Mouse (Mus musculus) left cerebral cortex, adult 2 months (tissue): ENCODE measurements around the gene Zfp689. TPM values are rescaled to one million over a fixed set of nuclear protein-coding genes. Genes with fewer than 3 reads are reported as not detected.

Experiments used
- DNase-seq, 2 experiments: peaks; one replicate each; pipeline ENCODE4 v3.0.0; 2021 to 2022; ENCODE audit warnings: low spot score in 2 of 2, mixed read lengths in 1 of 2; ENCODE audit errors: extremely low spot score in 1 of 2
- H3K27ac ChIP-seq: fragments of 200-600 bp; 2 replicates; pipeline ENCODE4 v1.8.1; 2022
- H3K4me3 ChIP-seq: fragments of 200-600 bp; 2 replicates; pipeline ENCODE4 v1.8.1; 2022
- CTCF ChIP-seq: fragments of 200-600 bp; IDR thresholded peaks from 2 replicates; pipeline ENCODE4 v1.8.1; 2022; ENCODE audit warnings: antibody characterized with exemption, mild to moderate bottlenecking, moderate library complexity
- intact Hi-C: fragments of 180-260 bp; cut with DNase I; formaldehyde crosslinking; loops from one replicate; pipeline ENCODE4 v1.15.1; 2025
- microRNA-seq, 2 experiments: library from miRNA; unstranded; fragments of <30 nt; microRNA quantifications; one replicate each; pipeline ENCODE4 v1.2.0; 2021
- total RNA-seq, 2 experiments: library from RNA; stranded (reverse); gene quantifications; 2 replicates each; pipeline ENCODE4 v1.2.3; 2021

Gene Zfp689
- total RNA-seq, 2 experiments from 2014 or later = 5.5 to 6.7 TPM

DNA sequence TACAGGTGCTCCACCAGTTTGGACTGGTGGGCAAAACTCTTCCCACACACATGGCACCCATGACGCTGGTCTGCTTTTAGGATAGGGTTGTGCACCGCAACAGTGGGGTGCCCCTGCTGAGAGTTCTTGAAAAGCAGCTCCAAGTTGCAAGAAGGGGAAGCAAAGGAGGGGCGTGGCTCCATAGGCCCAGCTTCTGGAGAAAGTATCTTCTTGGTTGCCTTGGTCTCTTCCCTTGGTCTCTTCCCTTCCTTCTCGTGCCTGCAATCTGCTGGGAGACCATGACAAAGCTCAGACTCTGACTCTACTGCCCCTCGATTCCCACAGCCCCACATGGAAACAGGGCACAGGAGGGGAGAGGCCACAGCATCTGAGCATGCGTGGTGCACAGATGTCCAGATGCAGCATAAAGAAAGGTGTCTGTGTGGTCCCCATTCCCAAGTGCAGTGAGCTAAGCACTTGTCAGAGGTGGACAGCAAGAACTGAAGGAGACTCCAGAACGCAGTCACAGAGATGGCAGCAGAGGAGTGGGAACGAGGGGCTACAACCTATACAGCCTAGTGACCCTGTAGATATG is 56.6 kb downstream of the Zfp689 start:
- DNase-seq = no peak
- Histone ChIP-seq H3K27ac (no peak overlapping the region; the same call in 1 of the 2 replicates), H3K4me3 (peak overlapping the region; percentile 81)
- intact Hi-C loops = loop anchor here (2.0 kb wide), 1 partner anchor 78 kb away; no protein-coding TSS in a partner anchor
- no peak for TF ChIP-seq CTCF

Small RNA genes within 50 kb of the gene (microRNA-seq; reads per million reads assigned to microRNA genes)
- gene Gm47278 (0 reads per million in 2 experiments), gene Mir7060 (0 to 0.24 reads per million in 2 experiments)

Other genes starting within 250 kb of the Zfp689 start
- 100 to 1,000 TPM in 1 of 2 experiments, 10 to 100 TPM in 1; 91.9 to 110 TPM for gene Tbc1d10b, start 240.7 kb downstream of the Zfp689 start, total RNA-seq
- gene Mylpf, start 240.3 kb downstream of the Zfp689 start, total RNA-seq = 1 to 10 TPM; 2.7 to 3.3 TPM
- 10 to 100 TPM; 17.8 to 20.5 TPM for gene Zfp553, start 216.1 kb downstream of the Zfp689 start, total RNA-seq
- 1 to 10 TPM; 3.5 to 6.4 TPM for gene Sept1, start 216.0 kb downstream of the Zfp689 start, total RNA-seq
- 10 to 100 TPM; 58.8 to 68.6 TPM for gene Zfp771, start 204.9 kb downstream of the Zfp689 start, total RNA-seq
- 10 to 100 TPM; 24.1 to 25.9 TPM for gene Dctpp1, start 188.4 kb downstream of the Zfp689 start, total RNA-seq
- 10 to 100 TPM; 33.0 to 39.8 TPM for gene Sephs2, start 175.1 kb downstream of the Zfp689 start, total RNA-seq
- gene Itgal, start 152.9 kb downstream of the Zfp689 start, total RNA-seq = under 1 TPM; 0.37 to 0.59 TPM
- 10 to 100 TPM; 13.4 to 14.3 TPM for gene Zfp768, start 103.6 kb downstream of the Zfp689 start, total RNA-seq
- 1 to 10 TPM; 6.5 to 8.1 TPM for gene Zfp747, start 73.1 kb downstream of the Zfp689 start, total RNA-seq
- gene 9130019O22Rik, start 62.0 kb downstream of the Zfp689 start, total RNA-seq = 1 to 10 TPM; 3.8 to 5.0 TPM
- 1 to 10 TPM; 7.6 to 9.3 TPM for gene E430018J23Rik, start 55.5 kb downstream of the Zfp689 start, total RNA-seq
- 1 to 10 TPM; 3.8 to 5.6 TPM for gene Zfp764, start 42.3 kb downstream of the Zfp689 start, total RNA-seq
- gene Zfp688, start 27.1 kb downstream of the Zfp689 start, total RNA-seq = 10 to 100 TPM; 13.3 to 13.8 TPM
- 10 to 100 TPM; 28.4 to 33.4 TPM for gene Prr14, start 10.5 kb upstream of the Zfp689 start, total RNA-seq
- gene Fbrs, start 30.0 kb upstream of the Zfp689 start, total RNA-seq = 10 to 100 TPM; 62.3 to 63.9 TPM
- 100 to 1,000 TPM; 122 to 126 TPM for gene Srcap, start 62.8 kb upstream of the Zfp689 start, total RNA-seq
- 10 to 100 TPM; 12.6 TPM for gene Gm42715, start 70.4 kb upstream of the Zfp689 start, total RNA-seq
- gene Tmem265, start 112.2 kb upstream of the Zfp689 start, total RNA-seq = 1 to 10 TPM in 1 of 2 experiments, under 1 TPM in 1; 0.50 to 1.0 TPM
- 10 to 100 TPM; 78.1 to 79.8 TPM for gene Phkg2, start 124.2 kb upstream of the Zfp689 start, total RNA-seq
- gene Ccdc189, start 139.4 kb upstream of the Zfp689 start, total RNA-seq = 10 to 100 TPM in 1 of 2 experiments, 1 to 10 TPM in 1; 9.4 to 10.8 TPM
- gene Rnf40, start 139.6 kb upstream of the Zfp689 start, total RNA-seq = 10 to 100 TPM; 78.8 to 79.6 TPM
- 10 to 100 TPM; 24.5 to 26.2 TPM for gene Zfp629, start 166.6 kb upstream of the Zfp689 start, total RNA-seq